Mouse (Mus musculus) right cerebral cortex, postnatal 36 days (tissue): Measurements from ENCODE around the gene Cacna1c.

Source experiments
- DNase-seq, 2 experiments: peaks; one replicate each; pipeline ENCODE4 v3.0.0; 2022; ENCODE audit warnings: low spot score in 2 of 2, mixed read lengths in 1 of 2

The Cacna1c gene

DNA sequence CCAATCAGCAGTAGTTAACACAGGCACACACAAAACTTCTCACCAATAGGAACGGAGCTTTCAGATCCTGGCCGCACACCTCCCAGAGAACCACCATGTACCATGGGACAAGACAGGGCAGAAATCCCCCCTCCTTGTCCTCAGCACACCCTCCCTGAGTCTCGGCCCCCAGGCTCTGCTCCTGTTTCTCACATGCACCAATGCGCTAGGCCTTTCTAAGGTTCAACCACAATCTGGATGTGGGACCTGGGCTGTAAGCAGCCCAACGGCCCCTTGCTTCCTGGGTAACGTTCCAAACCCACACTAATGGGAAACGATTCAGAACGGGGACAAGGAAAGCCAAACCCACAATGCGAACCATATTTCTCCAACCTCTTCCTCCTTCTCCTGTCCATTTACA lies 237.7 kb downstream of the Cacna1c start:
- DNase-seq = no peak

DNA sequence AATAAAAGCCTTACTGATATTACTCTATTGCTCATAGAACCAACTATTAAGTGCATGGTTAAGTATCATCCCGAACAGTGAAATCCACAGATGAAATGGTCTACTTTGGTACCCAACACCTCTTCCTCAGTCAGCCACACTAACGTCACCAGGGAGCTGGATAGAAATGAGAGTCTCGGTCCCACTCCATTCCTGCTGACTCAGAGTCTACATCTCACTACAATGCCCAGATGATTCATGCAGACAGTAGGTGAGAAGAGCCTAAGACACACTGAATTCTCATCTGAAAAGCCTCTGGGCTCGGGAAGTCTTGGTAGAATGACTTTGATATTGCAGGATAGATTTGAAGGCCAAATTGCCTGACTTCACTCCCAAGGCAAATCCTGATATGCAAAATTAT lies 240.0 kb downstream of the Cacna1c start:
- no peak for DNase-seq

DNA sequence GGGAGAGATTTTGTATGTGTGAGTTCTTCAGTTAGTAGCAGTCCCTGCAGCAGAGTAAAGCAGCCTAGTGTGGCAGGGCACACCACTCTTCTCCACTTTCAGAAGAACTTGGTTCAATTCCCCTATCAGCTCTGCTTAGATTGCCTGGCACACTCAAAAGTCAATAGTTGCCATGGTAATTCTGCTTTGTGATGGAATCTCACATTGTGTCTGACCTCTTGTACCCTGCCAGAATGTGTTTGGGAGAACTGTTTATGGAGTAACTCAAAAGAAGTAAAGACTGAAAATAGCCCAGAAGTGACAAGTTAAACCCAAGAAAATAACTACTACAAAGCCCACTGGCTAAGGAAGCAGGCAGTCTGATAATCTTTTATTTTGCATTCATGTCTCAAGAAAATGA lies 240.4 kb downstream of the Cacna1c start:
- no peak for DNase-seq

DNA sequence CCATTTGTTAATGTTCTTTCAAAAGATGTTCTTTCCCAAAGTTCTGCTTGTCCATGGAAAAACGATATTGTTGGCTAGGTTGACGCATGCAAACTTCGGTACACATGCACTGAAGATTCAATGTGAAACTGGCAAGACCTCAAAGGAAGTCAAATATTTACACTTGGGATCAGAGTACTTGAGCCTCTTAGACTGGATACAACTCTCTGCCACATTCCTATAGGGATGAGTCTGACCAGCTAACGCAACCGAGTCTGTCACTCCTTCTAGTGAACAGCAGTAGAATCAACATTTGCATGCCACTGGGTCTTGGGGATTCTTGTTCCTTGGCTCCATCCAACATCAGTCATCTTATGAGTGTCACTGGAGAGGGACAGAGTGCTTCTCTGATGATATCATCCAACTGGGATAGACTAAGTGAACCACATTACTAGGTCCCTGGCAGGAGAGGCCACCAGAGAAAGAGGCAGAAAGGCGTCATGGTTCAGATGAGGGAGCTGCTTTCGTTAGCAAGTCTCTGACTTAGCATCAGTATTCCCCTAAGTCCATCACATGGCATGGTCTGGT lies 241.1 kb downstream of the Cacna1c start:
- DNase-seq = no peak

DNA sequence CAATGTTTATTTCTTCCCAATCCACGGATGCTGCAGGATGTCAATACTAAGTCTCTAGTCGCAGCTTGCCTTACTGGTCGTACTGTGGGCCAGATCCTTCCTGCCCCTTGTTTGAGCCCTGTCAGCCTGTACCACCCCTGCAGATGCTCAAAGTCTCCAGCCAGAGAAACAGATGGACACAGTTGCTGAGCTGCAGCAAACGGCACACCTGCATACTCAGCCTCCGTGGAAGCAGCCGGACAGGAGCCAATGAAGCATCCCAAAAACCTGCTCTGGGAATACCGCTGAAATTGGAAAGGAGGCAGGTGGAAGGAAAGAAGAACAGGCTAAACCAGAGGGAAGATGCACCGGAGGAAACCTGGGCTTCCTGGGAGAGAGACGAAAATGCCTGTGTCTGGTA lies 243.8 kb downstream of the Cacna1c start:
- DNase-seq = no peak

DNA sequence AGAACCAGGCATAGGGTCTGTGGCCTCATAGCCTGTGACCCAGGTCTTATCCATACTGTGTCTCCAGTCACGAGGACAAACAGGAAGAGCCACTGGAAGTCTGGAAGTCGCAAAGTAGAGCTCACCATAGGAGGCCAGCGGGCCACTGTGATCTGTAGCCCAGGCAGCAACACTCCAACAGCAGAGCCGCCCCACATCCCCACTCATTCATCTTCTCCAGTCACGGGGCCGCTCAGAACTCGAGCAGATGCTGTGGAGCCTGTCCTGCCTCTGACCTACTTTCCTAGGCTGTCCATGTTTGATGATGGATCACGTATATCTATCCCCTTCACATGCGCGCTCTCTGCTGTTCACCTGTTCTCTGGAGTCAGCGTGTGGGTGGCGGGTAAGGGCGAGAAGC lies 246.0 kb downstream of the Cacna1c start:
- DNase-seq = no peak

DNA sequence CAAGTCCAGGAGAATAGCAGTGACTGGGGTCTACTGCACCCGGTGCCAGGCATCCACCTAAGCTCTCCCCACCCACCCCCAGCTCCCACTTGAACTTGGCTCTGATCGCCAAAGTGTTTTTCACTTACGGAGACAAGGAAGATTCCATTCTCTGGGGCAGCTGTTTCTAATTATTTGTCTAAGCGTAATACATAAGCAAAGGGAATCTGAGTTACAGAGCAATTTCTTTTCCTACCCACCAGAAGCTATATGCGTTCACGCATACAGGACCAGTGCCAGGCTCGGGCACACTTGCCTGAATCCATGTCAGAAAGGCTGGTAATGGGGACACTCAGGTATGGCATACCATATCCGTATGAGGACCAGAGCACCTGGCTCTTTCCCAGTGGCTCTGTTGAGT lies 248.9 kb downstream of the Cacna1c start:
- DNase-seq = no peak

DNA sequence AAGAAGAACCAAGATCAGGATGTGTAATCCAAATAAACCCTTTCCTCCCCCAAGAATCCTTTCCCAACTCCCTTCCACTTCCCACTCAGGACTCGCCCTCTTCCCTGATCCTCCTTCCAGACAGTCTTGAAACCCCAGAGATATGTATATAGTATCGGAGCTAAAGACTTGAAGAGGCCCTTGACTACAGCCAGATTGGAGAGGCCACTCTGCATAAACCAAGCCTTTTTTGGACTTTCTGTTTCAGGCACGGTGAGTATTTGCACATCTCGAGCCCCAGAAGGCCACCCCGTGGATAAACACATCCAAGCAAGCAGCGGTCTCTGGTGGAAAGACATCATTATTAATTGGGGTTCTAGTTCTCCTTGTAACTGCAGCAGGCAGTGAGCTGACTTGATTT lies 249.6 kb downstream of the Cacna1c start:
- no peak for DNase-seq

DNA sequence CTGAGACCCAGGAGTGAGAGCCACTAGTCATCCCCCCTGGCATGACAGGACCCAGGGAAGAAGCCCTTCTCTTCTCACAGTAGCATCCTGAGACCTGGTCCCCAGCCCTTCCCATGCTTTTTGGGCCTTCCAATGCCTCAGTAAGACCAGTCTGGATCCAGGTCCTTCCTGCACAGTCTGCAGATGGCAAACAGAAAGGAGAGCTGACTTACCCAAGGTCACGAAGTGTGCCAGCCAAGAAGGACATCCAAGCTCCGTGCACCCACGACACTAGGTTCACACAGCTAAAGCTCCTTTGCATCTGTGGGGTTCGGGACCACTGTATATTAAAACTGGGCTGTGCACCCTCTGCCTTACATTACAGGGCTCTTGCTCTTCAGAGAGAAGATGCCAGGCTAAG lies 252.1 kb downstream of the Cacna1c start:
- DNase-seq = no peak

DNA sequence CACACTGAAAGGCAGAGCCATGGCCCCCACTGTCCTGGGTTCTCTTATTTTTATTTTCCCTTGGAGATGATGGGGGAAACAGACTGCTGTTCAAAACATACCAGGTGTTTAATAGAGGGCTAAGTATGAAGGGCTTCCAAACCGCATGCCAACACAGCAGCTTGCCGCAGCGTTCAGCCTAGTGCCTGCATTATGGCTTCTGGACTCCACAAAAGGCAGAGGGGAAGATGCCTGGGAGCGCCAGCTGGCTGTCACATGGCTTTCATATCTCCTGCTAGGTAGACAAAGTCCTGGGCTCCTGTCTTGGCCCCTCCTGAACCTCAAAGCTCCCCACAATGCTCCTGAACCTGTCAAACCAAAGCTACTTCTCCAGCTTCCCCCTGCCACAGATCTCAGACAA lies 254.4 kb downstream of the Cacna1c start:
- no peak for DNase-seq

DNA sequence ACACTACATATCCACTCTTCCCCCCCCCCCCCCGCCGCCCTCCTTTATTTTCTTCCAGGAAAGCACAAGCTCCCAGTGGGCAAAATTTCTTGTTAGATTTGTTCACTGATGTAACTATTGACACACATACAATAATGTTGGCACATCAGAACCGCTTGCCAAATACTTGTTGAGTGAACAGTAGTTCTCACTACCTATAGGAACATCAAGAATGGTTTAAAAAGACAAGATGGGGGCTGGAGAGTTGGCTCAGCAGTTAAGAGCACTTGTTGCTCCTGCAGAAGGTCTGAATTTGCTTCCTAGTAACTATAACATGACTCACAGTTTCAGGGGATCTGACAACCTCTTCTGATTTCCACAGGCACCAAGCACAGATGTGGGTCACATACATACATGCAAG lies 255.2 kb downstream of the Cacna1c start:
- no peak for DNase-seq

DNA sequence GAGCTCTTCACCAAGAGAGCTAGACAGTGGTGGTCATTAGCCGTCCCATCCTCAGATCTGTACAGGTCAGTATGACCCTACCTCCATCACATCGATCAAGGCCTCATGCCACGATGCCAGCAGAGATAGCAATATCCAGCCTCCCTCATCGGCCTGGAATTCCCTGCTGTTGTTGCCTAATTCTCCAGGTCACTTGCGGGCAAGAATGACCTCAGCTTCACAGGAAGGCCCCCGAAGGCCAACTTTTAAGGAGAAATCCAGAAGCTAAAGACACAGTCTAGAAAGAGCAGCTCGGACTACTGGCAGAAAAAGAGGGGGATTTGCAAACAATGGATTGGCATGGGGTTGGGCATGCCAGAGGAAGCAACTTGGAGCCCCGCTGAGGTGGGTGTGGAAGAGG lies 256.6 kb downstream of the Cacna1c start:
- no peak for DNase-seq

DNA sequence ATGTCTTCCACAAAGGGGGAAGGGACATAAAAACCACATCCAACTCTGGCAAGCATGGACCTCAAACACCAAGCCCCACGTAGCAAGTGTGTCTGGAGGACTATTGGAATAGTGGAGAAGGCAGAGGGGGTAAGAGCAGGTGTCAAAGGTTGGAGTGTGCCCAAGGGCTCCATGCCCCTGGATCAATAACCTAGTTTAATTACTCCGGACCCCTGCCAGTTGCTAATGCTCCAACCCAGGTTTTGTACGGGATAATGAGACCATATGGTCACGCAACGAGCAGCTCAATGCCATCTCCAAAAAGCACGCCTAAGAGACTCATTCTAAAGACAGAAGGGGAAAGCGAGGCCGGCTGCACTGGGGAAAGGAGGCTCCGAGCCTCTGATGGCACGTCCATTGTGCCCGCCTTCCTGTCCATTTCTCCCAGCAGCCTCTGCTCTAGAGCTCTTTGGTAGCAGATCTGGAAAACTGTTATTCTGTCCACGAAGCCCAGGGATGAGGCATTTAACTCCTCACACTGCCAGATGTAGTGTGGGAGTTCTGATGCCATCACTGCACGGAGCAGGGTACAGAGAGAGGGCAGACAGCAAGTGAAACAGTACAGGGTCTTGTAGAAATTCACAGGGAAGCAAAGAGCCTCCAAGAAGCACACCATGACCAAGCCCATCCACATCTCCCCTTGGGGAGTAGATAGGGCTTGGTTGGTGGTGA lies 257.7 kb downstream of the Cacna1c start:
- peak in 1 of 2 experiments; percentile 48 for DNase-seq

DNA sequence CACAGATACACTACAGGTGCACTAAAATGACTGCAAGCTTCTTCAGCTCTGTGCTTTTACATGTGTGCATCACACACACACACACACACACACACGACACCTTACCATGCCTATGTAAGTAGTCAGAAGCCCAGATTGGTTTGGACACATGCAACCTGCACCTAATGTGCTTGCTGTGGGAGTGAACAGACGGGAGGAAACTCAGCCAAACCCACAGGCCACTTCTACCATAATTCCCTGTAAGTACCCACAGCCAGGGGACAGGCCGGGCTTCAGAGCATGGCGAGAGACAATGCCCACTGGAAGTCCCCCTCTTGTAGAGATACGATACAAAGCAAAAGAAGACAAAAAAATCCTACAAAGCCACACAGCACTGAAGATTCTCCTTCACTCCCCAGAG lies 258.7 kb downstream of the Cacna1c start:
- DNase-seq = no peak

DNA sequence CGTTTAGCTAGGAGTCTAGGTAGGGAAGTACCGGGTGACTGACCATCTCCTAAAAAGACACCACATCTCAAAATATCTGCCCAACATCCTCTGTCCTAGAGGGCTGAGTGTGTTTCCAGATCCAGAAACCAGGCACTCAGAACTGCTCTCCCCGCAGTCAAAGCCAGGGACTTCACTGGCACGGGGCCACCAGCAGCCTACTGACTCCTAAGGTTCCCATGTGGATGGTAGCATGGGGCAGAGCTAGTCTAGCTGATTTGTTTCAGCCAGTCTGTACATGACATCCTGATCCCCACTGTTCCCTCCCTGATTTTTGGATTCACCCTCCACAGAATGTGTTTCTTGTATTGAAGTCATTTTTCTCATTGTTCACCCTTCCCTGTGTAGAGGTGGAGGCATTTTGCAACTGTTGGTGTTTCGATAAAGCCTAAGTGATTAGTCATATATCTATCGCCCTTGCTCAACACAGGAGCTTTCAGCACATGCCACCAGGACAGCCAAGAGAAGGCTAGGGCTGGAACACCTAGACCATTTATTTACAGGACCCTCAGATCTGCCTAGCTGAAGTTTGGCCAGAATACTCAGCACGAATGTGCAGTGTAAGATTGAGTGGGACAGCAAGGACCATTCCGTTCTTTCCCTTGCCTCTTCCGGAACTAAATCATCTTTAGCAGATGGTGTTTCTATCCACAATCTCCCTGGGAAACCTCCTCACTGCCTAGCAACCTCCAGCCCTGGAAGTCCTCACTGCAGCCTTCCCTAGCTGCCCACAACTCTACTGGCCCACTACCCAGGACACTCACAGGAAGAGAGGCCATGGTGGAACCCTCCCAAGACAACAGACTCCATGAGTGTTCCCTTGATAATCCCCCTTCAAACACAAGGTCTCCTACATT lies 260.4 kb downstream of the Cacna1c start:
- DNase-seq = peak in 1 of 2 experiments; percentile 34

DNA sequence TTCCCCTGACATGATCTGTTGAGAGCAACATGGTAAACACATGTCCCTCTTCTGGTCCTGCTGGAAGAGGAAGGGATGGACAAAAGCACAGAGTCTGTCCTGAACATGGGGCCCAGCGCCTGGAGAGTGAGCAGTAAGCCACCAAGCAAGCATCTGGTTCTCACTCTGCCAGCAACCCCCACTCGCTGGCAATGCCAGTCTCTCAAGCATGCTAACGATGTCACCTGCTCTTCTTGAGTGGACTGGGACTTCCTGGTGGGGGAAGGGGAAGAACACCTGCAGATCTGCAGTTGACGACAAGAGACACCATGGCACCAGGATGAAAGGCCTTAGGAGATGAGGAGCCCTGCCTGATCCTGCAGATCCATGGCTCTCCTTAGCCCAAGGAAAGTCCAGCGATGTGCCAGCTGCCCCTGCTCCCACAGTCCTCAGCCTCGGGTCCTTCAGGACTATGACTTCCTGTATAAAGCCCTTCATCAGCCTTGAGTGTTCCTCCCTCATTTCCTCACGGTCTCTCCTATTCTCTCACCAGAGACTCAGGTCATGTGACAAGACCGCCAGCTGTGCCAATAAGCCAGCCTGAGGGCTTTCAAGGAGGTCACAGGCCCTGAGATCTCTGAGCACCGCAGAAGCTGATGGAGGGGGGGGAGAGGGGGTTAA lies 261.8 kb downstream of the Cacna1c start:
- DNase-seq = no peak

DNA sequence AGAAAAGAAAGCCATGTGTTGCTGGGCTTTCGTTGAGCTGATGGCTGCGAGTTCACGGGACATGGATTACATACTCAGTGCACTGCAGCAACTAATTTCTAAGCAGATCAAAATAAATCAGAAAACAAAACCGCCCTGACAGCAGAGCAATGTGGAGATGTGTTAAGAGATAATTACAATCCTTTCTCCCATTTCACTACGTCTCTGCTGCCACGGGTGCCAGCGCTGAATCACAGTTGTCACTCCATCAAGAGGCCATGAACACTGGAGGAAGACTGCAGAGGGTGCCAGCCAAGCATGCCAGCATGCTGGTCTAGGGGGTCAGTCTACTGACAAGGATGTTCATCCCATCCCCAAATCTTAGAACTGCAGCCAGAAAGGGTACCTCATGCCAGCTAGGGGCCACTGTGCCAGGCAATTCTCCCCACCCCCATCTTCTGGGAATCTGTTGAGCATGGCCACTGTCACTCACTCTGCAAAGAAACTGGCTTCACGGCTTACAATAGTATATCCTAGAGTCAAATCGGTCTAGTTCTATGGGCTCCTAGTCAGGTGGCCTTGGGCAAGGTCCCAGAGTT lies 263.1 kb downstream of the Cacna1c start:
- no peak for DNase-seq

DNA sequence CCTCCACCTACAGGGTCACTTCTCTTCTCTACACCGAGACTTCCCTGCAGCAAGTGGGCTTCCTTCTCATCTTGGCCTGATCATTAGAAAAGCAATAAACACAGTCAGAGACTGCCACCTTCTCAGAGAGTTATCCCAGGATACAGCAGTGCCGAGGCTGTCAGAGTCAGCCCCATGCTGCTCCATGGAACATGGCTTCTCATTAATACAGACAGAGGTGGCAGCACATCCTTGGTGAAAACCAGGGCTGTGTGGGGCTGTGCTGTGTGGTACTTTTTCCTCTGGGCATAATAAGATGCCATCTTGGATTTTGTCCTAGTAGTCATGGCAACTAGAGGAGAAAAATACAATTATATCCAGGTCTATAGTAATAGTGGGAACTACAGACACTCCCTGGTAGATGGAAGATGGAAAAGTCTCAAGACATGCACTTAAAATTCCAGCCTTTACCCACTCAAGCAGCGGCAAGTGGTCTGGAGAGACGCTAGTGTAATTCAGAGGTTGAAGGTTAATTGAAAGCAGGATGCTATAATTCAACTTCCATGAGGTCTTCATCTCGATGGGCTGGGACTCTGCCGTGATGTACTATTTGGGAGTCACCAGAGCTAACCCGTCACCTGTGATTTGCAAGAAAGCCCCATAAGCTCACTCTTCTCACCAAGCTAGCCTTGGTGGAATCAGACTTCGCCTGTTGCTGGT lies 264.1 kb downstream of the Cacna1c start:
- no peak for DNase-seq

DNA sequence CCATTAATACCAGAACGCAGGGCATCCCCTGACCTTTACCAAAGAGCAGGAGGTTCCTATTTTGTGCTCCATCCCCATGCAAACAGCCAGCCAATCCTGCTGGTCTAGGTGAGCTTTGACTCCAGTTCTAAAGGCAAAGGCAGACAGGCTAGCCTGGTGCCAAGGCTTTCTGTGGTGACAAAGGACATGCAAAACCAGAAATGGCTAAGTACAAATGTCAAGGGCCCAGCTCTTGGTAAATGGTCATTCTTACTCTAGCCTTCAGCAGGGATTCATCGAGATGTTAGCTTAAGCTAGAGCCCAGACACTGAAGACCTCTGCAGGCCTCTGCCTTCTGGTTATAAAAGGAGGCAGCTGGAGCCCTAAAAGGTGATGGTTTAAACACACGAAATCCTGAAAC lies 269.5 kb downstream of the Cacna1c start:
- no peak for DNase-seq

DNA sequence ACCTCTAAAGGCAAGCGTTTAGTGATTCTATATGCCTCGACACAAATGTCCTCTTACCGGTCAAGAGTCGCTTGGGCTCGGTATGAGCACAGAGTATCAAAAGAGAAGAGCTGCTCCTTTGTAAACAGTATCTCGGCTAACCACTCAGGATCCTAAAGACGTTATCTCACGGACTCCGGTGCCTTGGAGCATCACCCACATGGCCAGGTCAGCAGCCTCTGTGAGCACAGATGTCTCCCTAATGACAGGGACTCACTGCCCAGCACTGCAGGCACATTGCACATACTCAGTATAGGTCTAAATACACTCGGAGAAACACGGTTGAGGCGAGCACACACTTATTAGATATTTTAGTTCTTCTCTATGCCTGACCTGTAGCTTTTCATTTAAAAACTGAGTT lies 271.8 kb downstream of the Cacna1c start:
- no peak for DNase-seq

DNA sequence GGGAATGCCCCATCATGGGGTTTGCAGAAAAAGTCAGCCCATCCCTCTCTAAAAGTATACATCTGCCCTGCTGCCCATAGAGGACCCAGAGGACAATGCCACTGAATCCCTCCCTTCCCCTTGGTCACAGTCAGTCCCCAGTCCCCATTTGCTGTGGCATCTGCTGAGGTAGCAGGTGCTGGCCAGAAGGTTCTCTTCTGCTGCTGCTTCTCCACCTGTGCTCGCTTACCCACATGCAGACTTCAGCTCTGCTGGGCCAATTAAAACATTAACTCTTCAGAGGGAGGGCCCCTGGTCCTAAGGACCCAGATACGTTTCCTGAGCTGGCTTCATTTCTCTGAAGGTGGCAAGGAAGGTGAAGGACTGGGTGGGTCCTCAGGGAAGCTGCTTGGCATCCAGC lies 272.3 kb downstream of the Cacna1c start:
- no peak for DNase-seq
